Mouse (Mus musculus): ENCODE data around the gene Npas3.

GRCm38 (mm10) chr12:53948826-53949225 lies 700.3 kb downstream of the Npas3 start:
- TF ChIP-seq CTCF (IDR thresholded peaks at IDR 0.05; ENCODE audit: low read depth) (no peak), EP300 (optimal IDR thresholded peaks at IDR 0.05) (no peak)

Data from stomach, postnatal 0 days (tissue).